Mouse (Mus musculus): ENCODE measurements around the gene Mapkbp1. TPM values are rescaled to one million over a fixed set of nuclear protein-coding genes. Genes with fewer than 3 reads are reported as not detected.

Mapkbp1 gene
- total and polyA plus RNA-seq, 2 experiments from 2014 or later = 5.5 to 41.3 TPM

DNA sequence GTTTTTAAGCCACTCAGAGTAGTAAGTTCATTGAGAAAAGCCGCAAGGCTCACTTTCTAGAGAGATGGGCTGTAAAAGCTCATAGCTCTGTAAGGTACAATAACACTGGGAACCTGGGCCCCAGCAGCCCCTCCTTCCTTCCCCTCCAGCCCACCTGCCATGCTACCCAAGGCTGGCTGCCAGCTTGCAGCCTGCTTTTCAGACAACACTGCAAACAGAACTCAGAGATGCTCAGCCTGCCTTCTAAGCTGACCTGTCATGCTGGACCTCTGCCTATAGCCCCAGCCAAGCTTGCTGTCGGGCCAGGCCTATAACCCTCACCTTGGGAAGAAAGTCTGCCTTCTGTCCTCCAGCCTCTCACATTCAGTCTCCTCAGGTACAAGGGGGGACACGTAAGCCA lies 72.2 kb downstream of the Mapkbp1 start:
- no peak for TF ChIP-seq CTCF (IDR thresholded peaks at IDR 0.05; ENCODE audit: low read depth)
- H3K4me3 ChIP-seq (ENCODE audit: low read length) = no peak overlapping the region
- no peak for DNase-seq (ENCODE audit: low spot score)
- H3K27me3 ChIP-seq (ENCODE audit: insufficient read depth, low read length) = no peaks in the 10 kb centered on the region
- H3K9ac ChIP-seq (replicated peaks; ENCODE audit: low read length) = no peak overlapping the region
- 86% methylated on average over 3 of the region's 3 CpGs for WGBS
- H3K4me2 ChIP-seq (ENCODE audit: low read depth, low read length) = no peak overlapping the region
- ATAC-seq = no peak
- peaks cover 9% of the 10 kb centered on the region; the same call in 1 of the 2 replicates for H3K36me3 ChIP-seq (ENCODE audit: insufficient read depth, low read length)
- H3K4me1 ChIP-seq (ENCODE audit: insufficient read depth, low read length) = no peaks in the 10 kb centered on the region
- no peaks in the 10 kb centered on the region for H3K9me3 ChIP-seq (ENCODE audit: low read length)
- H3K27ac ChIP-seq = no peak overlapping the region

DNA sequence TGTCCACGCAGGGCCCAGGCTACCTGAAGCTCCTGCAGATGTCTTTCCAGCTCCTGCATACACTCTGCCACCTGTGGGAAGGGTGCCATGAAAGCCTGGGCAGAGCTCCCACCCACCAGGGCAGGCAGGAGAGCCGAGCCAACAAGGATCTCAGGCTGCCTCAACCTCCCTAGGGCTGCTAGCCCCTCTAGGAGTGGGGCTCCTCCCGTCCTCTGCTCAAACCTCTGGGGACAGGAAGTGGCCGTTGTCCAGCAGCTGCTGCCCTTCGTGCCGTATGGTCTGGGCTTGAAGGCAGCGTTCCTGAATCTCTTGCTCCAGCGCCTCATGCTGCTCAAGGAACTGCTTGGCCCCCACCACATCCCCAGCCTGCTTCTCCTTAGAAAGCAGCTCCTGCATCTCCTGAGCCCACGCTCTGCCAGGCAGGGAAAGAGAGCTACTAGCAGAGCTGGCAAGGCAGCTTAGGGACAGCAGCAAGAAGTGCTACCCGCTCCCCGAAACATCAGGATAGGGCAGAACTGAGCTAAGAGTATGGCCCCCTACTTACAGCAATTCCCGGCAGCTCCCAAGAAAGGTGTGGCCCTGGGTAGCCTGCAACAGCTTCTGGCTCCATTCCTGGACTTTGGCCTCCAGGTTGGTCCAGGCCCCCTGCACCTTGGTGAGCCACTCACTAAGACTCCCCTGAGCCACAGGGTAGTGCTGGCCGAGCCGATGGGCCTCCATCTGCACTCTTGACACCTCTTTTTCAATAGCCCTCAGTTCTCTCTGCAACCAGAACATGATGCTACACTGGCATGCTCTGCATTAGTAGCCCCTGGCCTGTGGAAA lies 74.2 kb downstream of the Mapkbp1 start:
- H3K4me2 ChIP-seq (ENCODE audit: low read depth, low read length) = no peak overlapping the region
- no peaks in the 10 kb centered on the region for H3K4me1 ChIP-seq (ENCODE audit: insufficient read depth, low read length)
- TF ChIP-seq CTCF (IDR thresholded peaks at IDR 0.05; ENCODE audit: low read depth) = no peak
- WGBS = 59% methylated on average over 14 of the region's 14 CpGs
- ATAC-seq (0 out of 2 replicates have a peak, but pooled peaks have one; percentile 17), DNase-seq (ENCODE audit: low spot score) (no peak)
- H3K4me3 ChIP-seq (ENCODE audit: low read length) = no peak overlapping the region
- no peaks in the 10 kb centered on the region for H3K9me3 ChIP-seq (ENCODE audit: low read length)
- H3K27me3 ChIP-seq (ENCODE audit: insufficient read depth, low read length) = no peaks in the 10 kb centered on the region
- no peak overlapping the region for H3K9ac ChIP-seq (replicated peaks; ENCODE audit: low read length)
- H3K36me3 ChIP-seq (ENCODE audit: insufficient read depth, low read length) = peaks cover 2% of the 10 kb centered on the region; the same call in 1 of the 2 replicates
- H3K27ac ChIP-seq = no peak overlapping the region

DNA sequence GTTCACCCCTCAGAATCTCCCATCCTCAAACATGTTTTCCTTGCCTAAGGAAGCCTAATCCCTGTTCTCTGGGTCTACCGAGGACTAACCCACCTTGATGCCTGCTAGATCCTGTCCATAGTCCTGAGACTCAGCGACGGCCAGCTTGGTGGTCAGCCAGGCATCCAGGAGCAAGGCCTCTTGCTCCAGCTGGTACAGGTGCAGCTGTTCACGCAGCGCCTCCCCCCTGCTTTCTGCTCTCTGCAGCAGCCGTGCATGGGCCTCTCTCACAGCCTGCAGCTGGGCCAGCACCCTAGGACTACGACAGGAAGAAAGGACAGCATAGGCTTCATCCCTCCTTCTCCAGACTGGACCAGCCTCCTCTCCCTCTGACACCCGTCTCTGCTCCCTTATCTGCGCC lies 75.7 kb downstream of the Mapkbp1 start:
- ATAC-seq (no peak), DNase-seq (ENCODE audit: low spot score) (no peak)
- Histone ChIP-seq H3K36me3 (ENCODE audit: insufficient read depth, low read length) (no peaks in the 10 kb centered on the region), H3K27me3 (ENCODE audit: insufficient read depth, low read length) (no peaks in the 10 kb centered on the region), H3K9ac (replicated peaks; ENCODE audit: low read length) (no peak overlapping the region), H3K9me3 (ENCODE audit: low read length) (no peaks in the 10 kb centered on the region), H3K4me3 (ENCODE audit: low read length) (no peak overlapping the region), H3K27ac (no peak overlapping the region), H3K4me1 (ENCODE audit: insufficient read depth, low read length) (no peaks in the 10 kb centered on the region), H3K4me2 (ENCODE audit: low read depth, low read length) (no peak overlapping the region)
- TF ChIP-seq CTCF (IDR thresholded peaks at IDR 0.05; ENCODE audit: low read depth) = no peak
- WGBS = 78% methylated on average over 9 of the region's 9 CpGs

DNA sequence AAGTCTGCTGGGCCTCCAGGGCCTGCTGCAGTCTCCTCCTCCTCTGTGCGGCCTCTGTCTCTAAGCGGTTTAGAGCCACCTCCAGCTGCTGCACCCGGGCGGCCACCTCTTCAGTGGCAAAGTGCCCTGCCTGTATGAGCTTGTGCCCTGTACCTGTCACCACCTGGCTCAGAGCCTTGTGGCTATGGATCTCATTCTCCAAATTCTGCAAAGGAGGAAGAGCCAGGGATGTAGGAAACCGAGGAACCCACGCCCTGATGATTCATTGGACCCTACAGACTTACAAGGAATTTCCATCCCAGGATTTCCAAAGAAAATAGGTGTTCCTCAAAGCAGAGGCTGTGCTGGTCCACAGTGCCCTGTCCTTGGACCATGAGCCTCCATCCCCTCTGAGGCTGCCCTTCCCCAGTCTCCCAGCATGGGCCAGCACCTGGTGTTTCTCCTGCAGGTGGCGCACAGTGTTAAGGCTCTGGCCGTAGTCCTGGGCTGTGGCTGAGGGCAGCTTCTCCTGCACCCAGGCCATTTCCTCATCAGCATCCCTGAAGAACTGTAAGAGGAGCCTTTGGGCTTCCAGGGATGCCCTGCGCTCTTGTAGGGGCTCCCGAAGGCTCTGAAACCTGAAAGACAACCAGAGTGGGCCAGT lies 77.3 kb downstream of the Mapkbp1 start:
- DNase-seq (ENCODE audit: low spot score) (peak; percentile 25), ATAC-seq (no peak)
- peak; percentile 66 for TF ChIP-seq CTCF (IDR thresholded peaks at IDR 0.05; ENCODE audit: low read depth)
- H3K27ac ChIP-seq = no peak overlapping the region
- H3K4me1 ChIP-seq (ENCODE audit: insufficient read depth, low read length) = no peaks in the 10 kb centered on the region
- no peaks in the 10 kb centered on the region for H3K27me3 ChIP-seq (ENCODE audit: insufficient read depth, low read length)
- no peaks in the 10 kb centered on the region for H3K36me3 ChIP-seq (ENCODE audit: insufficient read depth, low read length)
- no peak overlapping the region for H3K9ac ChIP-seq (replicated peaks; ENCODE audit: low read length)
- no peaks in the 10 kb centered on the region for H3K9me3 ChIP-seq (ENCODE audit: low read length)
- H3K4me2 ChIP-seq (ENCODE audit: low read depth, low read length) = no peak overlapping the region
- WGBS = 59% methylated on average over 10 of the region's 10 CpGs
- H3K4me3 ChIP-seq (ENCODE audit: low read length) = no peak overlapping the region

DNA sequence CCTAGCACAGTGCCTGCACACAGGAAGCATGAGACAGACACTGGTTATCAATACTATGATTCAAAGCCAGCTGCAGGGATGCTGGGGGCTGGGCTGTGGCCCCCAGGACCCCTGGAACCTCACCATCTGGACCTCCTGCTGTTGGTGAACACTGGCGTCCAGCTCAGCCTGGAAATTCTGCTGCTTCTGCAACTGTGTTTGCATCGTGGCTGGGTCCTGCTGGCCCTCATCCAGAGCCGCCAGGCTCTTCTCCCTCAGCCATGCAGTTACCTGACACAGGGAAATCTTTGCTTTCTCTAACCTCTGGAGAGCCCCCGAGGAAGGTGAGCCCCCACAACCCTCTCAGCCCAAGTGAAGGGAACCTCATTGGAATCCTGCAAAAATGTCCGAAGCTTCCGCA lies 78.9 kb downstream of the Mapkbp1 start:
- no peak overlapping the region for H3K9ac ChIP-seq (replicated peaks; ENCODE audit: low read length)
- H3K4me3 ChIP-seq (ENCODE audit: low read length) = no peak overlapping the region
- H3K36me3 ChIP-seq (ENCODE audit: insufficient read depth, low read length) = no peaks in the 10 kb centered on the region
- no peak for TF ChIP-seq CTCF (IDR thresholded peaks at IDR 0.05; ENCODE audit: low read depth)
- no peaks in the 10 kb centered on the region for H3K9me3 ChIP-seq (ENCODE audit: low read length)
- H3K4me2 ChIP-seq (ENCODE audit: low read depth, low read length) = no peak overlapping the region
- H3K27me3 ChIP-seq (ENCODE audit: insufficient read depth, low read length) = no peaks in the 10 kb centered on the region
- WGBS = 52% methylated on average over 6 of the region's 6 CpGs
- ATAC-seq = no peak
- no peak for DNase-seq (ENCODE audit: low spot score)
- no peak overlapping the region for H3K27ac ChIP-seq
- H3K4me1 ChIP-seq (ENCODE audit: insufficient read depth, low read length) = no peaks in the 10 kb centered on the region; the same call in 1 of the 2 replicates

DNA sequence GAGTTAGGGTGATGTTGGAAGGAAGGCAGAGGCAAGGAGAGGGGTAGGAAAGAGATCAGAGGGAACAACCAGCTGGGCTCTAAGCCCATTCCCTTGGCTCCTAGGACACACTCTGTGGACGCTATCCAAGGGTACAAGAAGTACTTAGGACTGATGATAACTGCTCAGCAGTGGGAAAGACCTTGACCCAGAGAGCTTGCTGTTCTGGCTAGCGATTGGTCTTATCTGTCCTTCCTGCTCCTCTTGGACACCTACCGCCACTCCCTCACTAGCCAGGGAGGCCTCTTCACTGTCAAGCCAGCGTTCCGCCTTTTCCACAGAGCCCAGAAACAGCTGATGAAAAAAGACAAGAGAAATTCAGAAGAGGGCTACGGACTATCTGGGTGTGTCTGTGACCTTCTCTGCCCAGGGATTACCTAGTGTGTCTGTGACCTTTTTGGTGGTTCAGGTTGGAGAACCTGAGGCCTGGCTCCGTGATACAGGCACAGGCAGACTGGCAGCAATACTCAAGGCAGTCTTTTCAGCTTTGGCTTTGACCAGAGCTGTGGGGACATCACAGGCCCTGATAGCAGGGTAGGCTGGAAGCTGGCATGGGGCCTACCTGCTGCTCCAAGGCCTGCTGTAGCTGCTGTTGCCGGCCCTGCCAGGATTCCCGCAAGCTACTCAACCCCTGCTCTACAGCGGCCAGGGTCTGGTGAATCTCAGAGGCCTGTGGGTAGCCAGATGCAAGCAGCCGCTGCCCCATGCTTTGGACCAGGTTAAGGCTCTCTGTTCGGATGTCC lies 82.5 kb downstream of the Mapkbp1 start:
- 82% methylated on average over 12 of the region's 12 CpGs for WGBS
- no peak for TF ChIP-seq CTCF (IDR thresholded peaks at IDR 0.05; ENCODE audit: low read depth)
- no peak for ATAC-seq

More for the DNA sequence above, 82.5 kb downstream of the Mapkbp1 start:
- Histone ChIP-seq H3K9ac (replicated peaks; ENCODE audit: low read length) (no peak overlapping the region), H3K27me3 (ENCODE audit: insufficient read depth, low read length) (no peaks in the 10 kb centered on the region), H3K36me3 (ENCODE audit: insufficient read depth, low read length) (no peaks in the 10 kb centered on the region), H3K4me1 (ENCODE audit: insufficient read depth, low read length) (no peaks in the 10 kb centered on the region; the same call in 1 of the 2 replicates), H3K9me3 (ENCODE audit: low read length) (no peaks in the 10 kb centered on the region), H3K27ac (no peak overlapping the region), H3K4me2 (ENCODE audit: low read depth, low read length) (no peak overlapping the region), H3K4me3 (ENCODE audit: low read length) (no peak overlapping the region)
- DNase-seq (ENCODE audit: low spot score) = no peak
